Mouse (Mus musculus): Measurements from ENCODE around the gene Vars2. TPM values are rescaled to one million over a fixed set of nuclear protein-coding genes. Genes with fewer than 3 reads are reported as not detected.

The Vars2 gene
- total RNA-seq, 2 experiments from 2014 or later = 37.2 to 38.7 TPM

DNA sequence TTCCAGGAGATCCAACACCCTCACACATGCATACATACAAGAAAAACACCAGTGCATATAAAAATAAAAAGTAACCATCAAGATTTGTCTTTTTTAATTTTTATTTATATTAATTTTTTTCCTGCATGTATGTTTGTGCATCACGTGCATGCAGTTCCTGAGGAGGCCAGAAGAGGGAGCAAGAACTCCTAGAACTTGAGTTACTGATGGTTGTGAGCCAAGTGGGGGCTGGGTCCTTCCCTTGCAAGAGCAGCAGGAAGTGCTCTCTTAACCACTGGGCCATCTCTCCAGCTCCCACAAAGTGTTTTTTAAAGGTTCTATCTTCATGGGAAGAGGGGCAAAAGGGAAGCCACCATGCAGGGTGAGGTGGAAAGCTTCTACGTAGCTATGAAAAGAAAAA lies 27.9 kb upstream of the Vars2 start:
- DNase-seq (ENCODE audit: low spot score in 2 of 2) = no peak

- DNase-seq (ENCODE audit: low spot score in 2 of 2) = no peak
Observed at GRCm38 (mm10) chr17:35693906-35694305, 26.5 kb upstream of the Vars2 start.

- no peak for DNase-seq (ENCODE audit: low spot score in 2 of 2)
Observed at GRCm38 (mm10) chr17:35692368-35692767, 25.0 kb upstream of the Vars2 start.

DNA sequence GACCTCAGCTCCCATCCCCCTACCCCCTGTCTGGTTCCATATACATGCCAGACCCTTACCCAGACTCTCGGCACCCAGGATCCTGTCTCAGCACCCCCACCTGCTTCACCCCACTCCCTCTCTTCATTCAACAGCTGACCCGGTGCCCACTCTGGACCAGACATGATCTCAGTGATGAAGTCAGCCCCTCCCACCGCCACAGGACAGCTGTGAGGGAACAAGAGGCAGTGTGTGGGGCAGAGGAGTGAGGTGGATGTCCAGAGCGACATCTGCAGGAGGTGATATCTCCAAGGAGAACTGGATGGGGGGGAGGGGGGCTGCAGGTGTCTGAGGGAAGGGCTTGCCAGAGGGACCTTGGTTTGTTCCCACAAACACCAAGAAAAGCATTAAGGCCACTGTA lies 24.4 kb upstream of the Vars2 start:
- no peak for DNase-seq (ENCODE audit: low spot score in 2 of 2)

DNA sequence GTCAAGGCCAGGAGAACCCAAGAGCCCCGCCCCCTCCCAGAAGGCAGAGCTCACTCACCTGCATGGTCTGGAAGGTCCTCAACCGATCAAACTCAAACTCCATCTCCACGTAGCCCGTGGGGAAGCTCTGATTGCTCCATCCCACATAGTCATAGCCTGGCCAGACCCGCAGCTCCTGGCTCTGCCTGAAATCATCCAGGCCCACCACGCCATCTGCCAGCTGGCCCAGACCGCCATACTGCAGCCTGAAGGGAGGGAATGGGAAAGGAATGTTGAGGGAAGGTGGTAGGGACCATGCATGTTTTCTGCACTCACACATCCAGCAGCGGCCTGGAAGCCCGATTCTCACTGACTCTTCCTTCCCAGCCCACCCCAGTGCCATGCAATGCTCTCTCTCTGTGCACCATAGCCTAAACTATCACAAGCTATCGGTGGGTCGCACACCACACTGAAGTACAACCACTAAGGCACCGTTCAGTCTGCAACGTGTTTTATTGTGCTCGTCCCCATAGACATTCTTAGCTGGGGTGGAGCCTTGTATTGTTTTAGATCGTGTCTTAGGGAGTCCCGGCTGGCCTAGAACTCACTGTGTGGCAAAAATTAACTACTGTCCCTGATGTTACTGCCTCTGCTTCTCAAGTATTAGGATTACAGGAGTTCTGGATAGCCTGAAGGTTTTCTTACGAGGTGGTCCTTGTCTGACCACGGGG lies 22.7 kb upstream of the Vars2 start:
- no peak for DNase-seq (ENCODE audit: low spot score in 2 of 2)

DNA sequence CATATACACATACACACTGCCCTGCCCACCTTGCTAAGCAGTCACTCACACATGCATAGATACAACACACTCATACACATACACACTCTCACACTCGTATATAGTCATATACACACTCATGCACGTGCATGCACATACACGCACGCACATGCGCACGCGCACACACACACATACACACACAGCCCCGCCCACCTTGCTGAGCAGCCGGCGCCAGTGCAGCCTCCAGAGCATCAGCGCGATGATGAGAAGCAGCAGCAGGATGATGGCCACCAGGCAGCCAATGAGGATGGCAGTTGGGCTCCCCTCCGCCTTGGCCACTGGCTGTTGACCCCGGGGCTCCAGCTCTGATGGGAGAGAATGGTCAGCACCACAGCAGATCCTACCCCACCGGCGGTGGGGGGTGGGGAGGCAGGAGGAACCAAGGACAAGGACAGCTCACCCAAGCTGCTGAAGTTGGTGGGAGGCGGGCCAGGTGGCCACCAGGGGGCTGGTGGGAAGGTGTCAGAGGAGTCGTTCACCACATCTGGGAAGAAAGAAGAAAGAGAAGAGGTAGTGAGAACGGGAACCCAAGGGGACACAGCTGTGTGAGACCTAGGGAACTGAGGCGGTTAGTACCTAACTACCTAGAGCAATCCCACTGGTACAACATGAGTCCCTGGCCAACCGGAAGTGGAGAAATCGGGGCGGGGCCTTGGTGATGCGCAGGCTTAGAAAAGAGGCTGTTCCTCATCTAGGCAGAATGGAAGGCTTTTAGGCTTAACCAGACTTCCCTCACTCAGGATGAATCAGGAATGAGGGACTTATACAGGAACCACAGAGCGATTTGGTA lies 21.2 kb upstream of the Vars2 start:
- DNase-seq (ENCODE audit: low spot score in 2 of 2) = no peak

GRCm38 (mm10) chr17:35685061-35685460 lies 17.7 kb upstream of the Vars2 start:
- no peak for DNase-seq (ENCODE audit: low spot score in 2 of 2)

DNA sequence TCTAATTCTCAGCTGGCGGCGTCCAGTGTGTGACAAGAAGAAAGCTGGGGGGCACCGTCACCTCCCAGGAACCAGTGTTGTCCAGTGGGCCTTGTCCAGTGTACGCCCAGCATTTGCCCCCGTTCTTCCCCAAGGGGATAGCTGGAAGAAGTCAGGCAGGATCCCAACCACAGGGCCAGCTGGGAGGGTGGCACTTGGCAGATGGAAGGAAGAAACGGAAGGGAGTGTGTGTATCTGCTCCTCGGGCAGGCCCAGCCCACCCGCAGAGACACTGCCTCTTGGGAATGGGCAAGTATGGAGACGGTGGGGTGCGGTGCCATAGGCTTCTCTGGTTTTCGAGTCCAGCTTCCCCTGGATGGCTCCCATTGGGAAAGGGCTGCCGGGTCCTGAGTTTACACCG lies 14.6 kb upstream of the Vars2 start:
- DNase-seq (ENCODE audit: low spot score in 2 of 2) = no peak

DNA sequence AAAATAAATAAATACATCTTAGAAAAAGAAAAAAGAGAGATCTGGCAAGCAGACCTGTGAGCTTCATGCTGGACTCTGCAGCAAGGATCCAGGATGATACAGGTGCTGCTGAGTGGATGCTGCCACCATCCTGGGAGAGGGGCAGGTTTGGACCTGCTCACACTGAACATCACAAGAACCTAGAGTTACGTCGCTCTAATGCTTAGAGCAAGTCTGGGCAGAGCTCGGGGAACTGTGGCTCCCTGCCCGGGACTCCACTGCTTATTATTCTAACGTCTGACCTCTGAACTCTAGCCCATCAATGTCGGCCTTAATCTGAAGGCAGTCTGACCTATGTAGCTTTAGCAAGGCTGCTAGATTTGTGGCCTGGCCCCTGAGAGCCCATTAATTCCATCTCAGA lies 13.2 kb upstream of the Vars2 start:
- no peak for DNase-seq (ENCODE audit: low spot score in 2 of 2)

DNA sequence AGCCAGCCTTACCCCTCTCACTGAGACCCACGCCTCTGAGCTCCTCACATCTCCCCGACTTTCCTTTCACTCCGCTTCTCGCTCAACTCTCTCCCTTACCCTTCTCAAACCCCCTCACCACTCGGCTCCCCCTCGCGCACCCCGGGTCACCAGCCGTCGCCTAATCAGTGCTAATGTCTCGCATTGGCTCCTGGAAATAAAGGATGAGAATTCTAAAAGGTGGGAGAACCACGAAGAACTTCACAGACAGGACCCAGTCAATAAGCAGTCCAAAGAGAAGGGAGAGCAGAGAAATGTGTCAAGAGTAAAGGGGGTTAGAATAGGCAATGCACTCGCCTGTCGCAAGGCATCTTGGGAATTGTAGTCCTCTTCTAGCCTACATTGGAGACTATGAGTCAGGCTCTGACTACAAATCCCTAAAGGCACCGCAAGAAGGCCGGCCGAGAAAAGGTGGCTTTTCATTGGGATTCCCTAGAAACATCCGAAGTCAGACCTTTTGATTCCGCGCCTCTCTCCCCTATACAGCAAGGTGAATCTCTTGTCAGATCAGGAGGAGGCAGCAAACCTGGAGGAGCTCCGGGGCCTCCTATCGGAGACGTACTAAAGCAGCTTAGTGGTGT lies 6.1 kb upstream of the Vars2 start, which contains the start of gene Gtf2h4:
Gene Gtf2h4, minus strand, starts transcription at position 324 of the 620 bp plus-strand sequence.
- peak; percentile 66 to 72 for DNase-seq (ENCODE audit: low spot score in 2 of 2)

DNA sequence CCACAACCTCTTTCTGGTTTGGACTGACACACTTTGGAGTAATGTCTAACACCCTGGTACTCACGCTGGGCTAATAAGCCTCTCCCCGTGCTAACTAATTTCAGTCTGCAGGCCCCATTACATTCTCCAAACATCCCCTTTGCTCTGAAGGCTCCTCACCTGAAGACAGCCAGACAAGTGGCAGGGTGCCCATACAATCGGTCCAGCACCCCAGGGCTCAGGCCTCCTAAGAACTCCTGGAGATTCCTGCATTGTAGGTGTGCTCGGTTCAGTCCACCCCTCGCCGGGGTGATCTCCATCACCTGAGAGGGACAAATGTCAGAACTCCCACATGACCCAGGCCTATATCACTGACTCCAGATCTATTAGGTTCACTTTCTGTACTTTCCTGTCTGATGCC lies 5.1 kb upstream of the Vars2 start:
- no peak for DNase-seq (ENCODE audit: low spot score in 2 of 2)

- DNase-seq (ENCODE audit: low spot score in 2 of 2) = no peak
Observed at GRCm38 (mm10) chr17:35671846-35672245, 4.5 kb upstream of the Vars2 start.

- no peak for DNase-seq (ENCODE audit: low spot score in 2 of 2)
Observed at GRCm38 (mm10) chr17:35669731-35670130, 2.3 kb upstream of the Vars2 start.

DNA sequence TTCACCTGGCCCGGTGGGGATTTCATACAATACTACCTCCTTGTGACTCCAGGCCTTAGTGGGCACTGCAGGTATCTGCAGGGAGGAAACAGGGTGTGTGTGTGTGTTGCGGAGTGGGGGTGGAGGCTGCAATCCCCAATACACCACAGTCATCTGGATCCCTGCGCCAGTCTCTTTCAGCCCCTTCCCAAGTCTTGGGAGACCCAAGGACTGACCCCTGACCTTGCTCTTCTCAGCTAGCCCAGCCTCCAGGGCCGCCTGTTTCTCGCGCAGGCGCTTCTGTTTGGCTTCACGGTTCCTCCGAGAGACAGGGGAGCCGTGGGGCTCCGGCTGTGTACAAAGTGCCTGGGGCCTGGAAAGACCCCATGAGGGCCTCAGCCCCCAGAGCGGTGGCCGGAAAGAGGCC lies 538 bp downstream of the Vars2 start:
- no peak for DNase-seq (ENCODE audit: low spot score in 2 of 2)

DNA sequence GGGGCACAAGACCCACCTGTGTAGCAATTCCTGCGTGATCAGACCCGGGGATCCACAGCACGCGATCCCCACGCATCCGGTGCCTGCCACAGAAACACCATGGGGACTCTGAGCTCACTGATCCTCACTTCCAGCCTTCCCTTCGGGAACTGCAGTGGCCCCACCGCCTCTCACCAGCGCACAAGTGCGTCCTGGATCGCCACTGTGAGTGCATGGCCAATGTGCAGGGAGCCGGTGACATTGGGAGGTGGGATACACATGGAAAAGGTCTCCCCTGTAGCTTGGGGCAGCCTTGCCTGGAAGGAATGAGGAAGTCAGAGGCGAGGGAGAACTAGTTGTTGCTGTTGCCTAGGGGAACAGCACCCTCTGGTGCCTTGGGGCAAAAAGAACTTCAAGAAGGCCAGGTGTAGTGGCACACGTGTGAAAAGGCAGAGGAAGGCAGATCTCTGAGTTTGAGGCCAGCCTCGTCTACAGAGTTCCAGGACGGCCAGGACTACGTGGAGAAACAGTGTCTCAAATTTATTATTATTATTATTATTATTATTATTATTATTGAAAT lies 1.4 kb downstream of the Vars2 start:
- no peak for DNase-seq (ENCODE audit: low spot score in 2 of 2)

- DNase-seq (ENCODE audit: low spot score in 2 of 2) = no peak
Observed at GRCm38 (mm10) chr17:35653086-35653485, 14.3 kb downstream of the Vars2 start.

- no peak for DNase-seq (ENCODE audit: low spot score in 2 of 2)
Observed at GRCm38 (mm10) chr17:35649429-35649828, 18.0 kb downstream of the Vars2 start.

GRCm38 (mm10) chr17:35643609-35644236 lies 23.7 kb downstream of the Vars2 start, which contains the start of gene Mucl3:
Gene Mucl3 (minus strand): TSS chr17:35643695.
- no peak for DNase-seq (ENCODE audit: low spot score in 2 of 2)

DNA sequence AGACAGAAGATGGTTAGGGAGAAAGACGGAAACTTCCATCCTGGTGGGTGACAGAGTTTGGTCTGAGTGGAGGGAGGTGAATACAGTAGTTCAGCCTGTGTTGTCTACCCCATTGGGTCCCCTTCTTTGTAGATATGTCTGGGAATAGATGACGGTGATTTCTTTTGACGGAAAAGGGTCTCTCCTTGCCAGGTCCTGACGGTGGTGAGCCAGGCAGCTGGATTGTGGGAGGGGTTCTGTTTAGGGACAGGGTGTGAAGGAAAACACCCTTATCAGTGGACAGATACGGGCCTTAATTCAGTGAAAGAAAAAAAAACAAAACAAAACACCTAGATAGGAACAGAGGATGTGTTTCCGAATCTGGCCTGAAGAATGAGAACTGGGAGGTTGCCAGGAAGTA lies 28.0 kb downstream of the Vars2 start:
- DNase-seq (ENCODE audit: low spot score in 2 of 2) = no peak

- DNase-seq (ENCODE audit: low spot score in 2 of 2) = peak in 1 of 2 experiments; percentile 24
Observed at GRCm38 (mm10) chr17:35638475-35639190, 28.8 kb downstream of the Vars2 start.

Measured in adrenal gland, adult 18-20 months (tissue).